Mouse (Mus musculus): Measurements from ENCODE around the gene Itprip.

DNA sequence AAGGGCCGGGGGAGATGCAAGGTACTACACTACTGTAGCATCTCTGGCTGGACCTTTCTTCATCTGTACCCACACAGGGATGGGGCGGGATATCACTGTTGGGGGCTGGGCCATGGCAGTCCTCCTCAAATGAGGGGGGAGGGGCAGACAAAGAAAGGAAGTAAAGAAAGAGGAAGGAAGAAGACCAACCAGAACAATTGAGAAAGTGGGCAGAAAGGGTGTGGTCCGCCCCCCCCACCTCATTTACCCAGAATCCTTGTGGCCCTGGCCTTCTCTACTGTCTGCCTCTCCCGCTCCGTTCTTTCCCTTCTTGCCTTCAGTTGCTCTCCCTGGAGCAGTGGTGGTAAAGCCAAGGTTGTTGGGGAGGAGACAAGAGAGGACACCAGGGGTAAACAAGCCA is 13.5 kb downstream of the Itprip start:
- TF ChIP-seq POLR2A (IDR thresholded peaks at IDR 0.05; ENCODE audit: insufficient read length, low read depth) = no peak
- no peak for TF ChIP-seq MYOG (IDR thresholded peaks at IDR 0.05; ENCODE audit: control insufficient read depth in 1 of 3, insufficient read depth in 1 of 3, insufficient read length in 2 of 3, low read depth in 2 of 3)
- TF ChIP-seq MAX (IDR thresholded peaks at IDR 0.05; ENCODE audit: low read depth) = no peak
- no peak for TF ChIP-seq MYOD1 (IDR thresholded peaks at IDR 0.05; ENCODE audit: control insufficient read depth in 1 of 3, insufficient read length in 2 of 3, low read depth in 2 of 3)
- TF ChIP-seq USF1 (IDR thresholded peaks at IDR 0.05; ENCODE audit: low read depth) = no peak
- no peak for TF ChIP-seq POLR2AphosphoS2 (IDR thresholded peaks at IDR 0.05; ENCODE audit: insufficient read length, low read depth)
